Mouse (Mus musculus) spleen, postnatal 36 days (tissue): ENCODE results near the gene Kdm8.

ENCODE experiments used
- DNase-seq, 2 experiments: peaks; one replicate each; pipeline ENCODE4 v3.0.0; 2022; ENCODE audit warnings: low spot score in 2 of 2, mixed read lengths in 1 of 2

Gene Kdm8

GRCm38 (mm10) chr7:125462200-125462599 lies 17.7 kb downstream of the Kdm8 start:
- no peak for DNase-seq

- DNase-seq, result peak; percentile 70 to 75
Observed at GRCm38 (mm10) chr7:125469937-125470336, 25.5 kb downstream of the Kdm8 start.

GRCm38 (mm10) chr7:125470901-125471300 lies 26.4 kb downstream of the Kdm8 start:
- no peak for DNase-seq

GRCm38 (mm10) chr7:125471991-125472741 lies 27.7 kb downstream of the Kdm8 start:
- peak; percentile 75 to 82 for DNase-seq

- no peak for DNase-seq
Observed at GRCm38 (mm10) chr7:125474535-125474934, 30.1 kb downstream of the Kdm8 start.

GRCm38 (mm10) chr7:125475601-125476251 lies 31.2 kb downstream of the Kdm8 start:
- no peak for DNase-seq

- no peak for DNase-seq
Observed at GRCm38 (mm10) chr7:125478391-125478984, 34.0 kb downstream of the Kdm8 start.

GRCm38 (mm10) chr7:125480518-125480917 lies 36.0 kb downstream of the Kdm8 start:
- DNase-seq, result no peak

- DNase-seq, result no peak
Observed at GRCm38 (mm10) chr7:125482339-125482738, 37.9 kb downstream of the Kdm8 start.

- DNase-seq, result no peak
Observed at GRCm38 (mm10) chr7:125482886-125483285, 38.4 kb downstream of the Kdm8 start.

GRCm38 (mm10) chr7:125484791-125485190 lies 40.3 kb downstream of the Kdm8 start:
- no peak for DNase-seq

- no peak for DNase-seq
Observed at GRCm38 (mm10) chr7:125486121-125486630, 41.7 kb downstream of the Kdm8 start.

- DNase-seq, result peak; percentile 51
Observed at GRCm38 (mm10) chr7:125487126-125487525, 42.6 kb downstream of the Kdm8 start.

GRCm38 (mm10) chr7:125488706-125489105 lies 44.2 kb downstream of the Kdm8 start:
- DNase-seq, result peak; percentile 49 to 50

GRCm38 (mm10) chr7:125489636-125490035 lies 45.2 kb downstream of the Kdm8 start:
- DNase-seq, result no peak

GRCm38 (mm10) chr7:125490947-125491735 lies 46.7 kb downstream of the Kdm8 start, which contains the start of gene Nsmce1:
TSS of gene Nsmce1 (minus strand) at chr7:125491596.
- peak; percentile 98 for DNase-seq

- DNase-seq, result no peak
Observed at GRCm38 (mm10) chr7:125491760-125492159, 47.3 kb downstream of the Kdm8 start.

- DNase-seq, result no peak
Observed at GRCm38 (mm10) chr7:125492551-125492950, 48.1 kb downstream of the Kdm8 start.

GRCm38 (mm10) chr7:125495864-125496440 lies 51.5 kb downstream of the Kdm8 start:
- DNase-seq, result peak; percentile 37 to 57

- no peak for DNase-seq
Observed at GRCm38 (mm10) chr7:125499927-125500868, 55.7 kb downstream of the Kdm8 start.
